Mouse (Mus musculus) granulocyte monocyte progenitor cell, adult 5-6 weeks (primary cell): ENCODE data around the gene Dnah7b. TPM values are rescaled to one million over a fixed set of nuclear protein-coding genes. Genes with fewer than 3 reads are reported as not detected.
"Not testable (repeated sequence)": the region's sequence is repeated elsewhere in the genome, so short reads cannot be mapped to it uniquely, and the experiment has no call there.

ENCODE experiments used
- ATAC-seq: replicated peaks from 2 replicates; pipeline ENCODE4 v1.8.0; 2016; ENCODE audit warnings: mild to moderate bottlenecking, moderate TSS enrichment, inconsistent platforms; ENCODE audit not compliant: poor library complexity, severe bottlenecking
- total RNA-seq, 2 experiments: library from RNA; stranded (forward) in 1 of 2; stranded (reverse) in 1 of 2; fragments of 200-712, 200-1000 nt in 1 of 2; fragments of >200 nt in 1 of 2; fragmentation: Nextera tagmentation in 1 of 2; gene quantifications; 2 replicates each; pipeline ENCODE4 v1.2.3; 2014 to 2017

The Dnah7b gene
- total RNA-seq (2014; fragmentation: Nextera tagmentation) (not detected in 2 replicates), total RNA-seq (2017) (not detected in 2 replicates)

DNA sequence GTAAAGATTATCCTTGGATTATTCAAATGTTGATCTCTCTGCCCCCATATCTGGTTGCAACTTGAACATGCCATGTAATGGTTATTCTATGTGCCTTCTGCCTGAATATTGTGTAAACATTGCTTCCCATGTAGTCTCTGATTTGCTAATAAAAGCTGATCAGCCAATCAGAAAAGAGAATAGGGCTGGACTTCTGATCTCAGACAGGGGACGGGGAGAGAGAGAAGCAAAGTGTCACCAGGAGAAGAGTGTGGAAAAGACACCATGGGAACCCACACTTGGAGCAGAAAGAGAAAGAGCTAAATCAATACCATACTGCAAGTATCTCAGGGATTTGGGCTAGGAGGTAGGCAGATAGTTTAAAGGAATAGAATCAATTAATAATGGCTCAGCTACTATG is at the start of gene Dnah7b:
TSS of gene Dnah7b (plus strand) at position 301 of the 400 bp plus-strand sequence.
- ATAC-seq: no peak

- no peak for ATAC-seq
These were observed 47.6 kb upstream of the Dnah7b start for GRCm38 (mm10) chr1:46018382-46018977.

DNA sequence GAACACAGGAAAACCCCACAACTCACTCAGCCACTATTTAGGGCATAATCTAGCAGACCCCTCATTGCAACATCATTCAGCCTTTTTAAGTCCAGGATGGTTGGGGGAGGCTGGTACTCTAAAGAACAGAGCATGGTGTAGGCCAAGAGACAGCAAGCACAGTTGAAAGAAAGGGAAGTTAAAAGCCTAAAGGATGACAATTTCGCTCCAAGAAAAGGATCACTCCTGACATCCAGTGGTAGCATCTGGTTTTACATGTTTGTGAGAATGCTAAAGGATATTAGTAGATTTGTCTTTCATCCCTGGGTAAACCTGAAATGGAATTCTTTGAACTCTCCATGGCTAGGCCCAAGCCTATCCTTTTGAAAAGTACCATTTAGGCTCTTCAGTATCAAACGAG is 43.9 kb upstream of the Dnah7b start:
- ATAC-seq: peak; percentile 72

DNA sequence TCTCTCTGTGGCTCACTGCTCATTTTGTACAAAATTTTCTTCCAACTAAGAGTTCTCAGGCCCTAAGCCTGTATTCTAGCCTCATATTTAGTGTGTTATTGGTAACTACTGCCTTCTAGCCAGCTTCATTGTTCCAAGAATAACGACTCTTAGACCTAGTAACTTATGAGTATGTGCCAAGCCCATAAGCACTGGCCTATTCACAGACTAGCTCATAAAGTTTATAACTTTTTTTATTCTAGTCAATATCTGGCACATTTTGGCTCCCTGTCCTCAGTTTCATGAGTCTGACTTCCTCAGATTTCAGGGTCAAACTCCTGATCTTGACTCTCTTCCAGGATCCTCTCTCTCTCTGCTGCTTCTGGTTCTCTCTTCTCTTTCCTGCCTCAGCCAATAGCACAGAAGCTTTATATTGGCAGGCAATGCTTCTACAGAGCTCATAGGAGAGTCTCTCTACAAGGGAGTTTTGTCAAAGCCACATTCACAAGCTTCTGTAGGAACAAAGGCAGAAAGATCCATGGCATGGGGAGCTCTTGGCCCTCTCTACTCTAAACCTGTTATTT is 34.0 kb upstream of the Dnah7b start:
- ATAC-seq: no peak

DNA sequence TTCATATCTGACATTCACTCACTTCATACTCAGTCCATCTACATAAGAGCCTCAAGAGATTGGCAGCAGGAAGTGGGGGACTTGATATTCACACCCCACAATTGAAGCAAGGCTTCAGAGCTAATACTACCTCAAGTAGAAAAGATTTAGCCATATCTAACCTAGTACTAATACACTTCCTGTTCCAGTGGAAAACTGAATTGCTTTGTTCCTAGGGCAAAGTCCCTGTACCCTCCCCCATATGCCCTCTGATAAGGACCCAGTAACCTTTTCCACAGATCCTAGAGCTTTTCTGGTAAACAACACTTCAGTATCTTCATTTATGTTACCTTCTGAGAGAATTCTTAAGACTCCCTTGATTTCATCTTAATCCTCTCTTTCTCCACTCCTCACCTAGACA is 17.9 kb upstream of the Dnah7b start:
- ATAC-seq: no peak

DNA sequence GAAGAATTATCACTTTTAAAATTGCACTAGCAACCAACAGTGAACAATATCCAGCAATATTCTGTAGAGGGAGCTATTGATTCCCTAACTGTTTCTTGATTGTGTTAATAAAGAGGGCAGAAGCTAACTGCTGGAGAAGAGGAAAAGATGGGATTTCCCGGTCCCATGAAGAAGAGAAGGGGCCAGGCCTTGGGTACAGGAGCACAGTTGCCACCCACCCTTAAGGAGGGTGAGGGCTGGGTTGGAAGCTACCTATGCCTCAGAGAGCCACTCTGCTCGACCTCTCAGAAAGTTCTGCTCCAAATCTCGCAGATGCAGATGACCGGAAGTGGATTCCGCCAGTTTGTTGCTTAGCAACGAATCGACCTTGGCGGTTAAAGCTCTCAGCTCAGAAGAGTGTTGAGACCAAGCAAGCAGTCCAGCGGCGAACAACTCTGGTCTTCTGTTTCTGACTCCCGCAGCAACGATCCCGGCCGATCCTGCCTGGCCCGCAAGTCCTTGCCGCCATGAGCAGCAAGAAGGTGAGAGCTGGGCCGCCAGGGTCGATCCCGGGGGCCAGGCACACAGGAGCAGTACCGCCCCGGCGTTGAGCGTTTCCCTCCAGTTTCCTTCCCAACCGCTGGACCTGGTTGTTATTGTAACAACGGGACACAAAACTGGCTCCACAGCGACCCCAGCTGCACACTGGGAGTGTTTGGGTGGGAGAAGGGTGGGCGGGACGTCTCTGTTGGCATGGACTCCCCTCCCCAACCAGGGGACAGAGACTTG is 553 bp downstream of the Dnah7b start:
- peak; percentile 78 for ATAC-seq

DNA sequence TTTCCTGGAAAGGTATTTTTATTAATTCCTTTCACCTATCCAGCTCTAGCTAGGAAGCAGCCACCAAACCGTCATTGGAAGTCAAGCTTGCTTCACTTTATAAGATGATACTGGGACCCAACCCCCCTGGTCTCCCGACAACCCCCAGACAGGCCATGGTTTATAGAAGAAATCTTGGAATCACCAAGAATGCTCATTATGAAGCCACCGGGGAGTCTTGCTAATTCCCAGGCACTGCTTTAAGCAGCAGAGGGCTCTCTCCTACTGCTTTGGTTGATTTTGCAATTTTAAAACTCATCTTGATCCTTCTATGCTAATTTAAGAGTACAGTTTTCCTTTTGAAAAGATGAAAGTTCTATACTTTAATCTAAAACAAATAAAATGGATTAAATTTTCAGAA is 2.7 kb downstream of the Dnah7b start:
- not testable (repeated sequence) for ATAC-seq

- no peak; the same call in 1 of the 2 replicates for ATAC-seq
These were observed 11.8 kb downstream of the Dnah7b start for GRCm38 (mm10) chr1:46077891-46078290.

DNA sequence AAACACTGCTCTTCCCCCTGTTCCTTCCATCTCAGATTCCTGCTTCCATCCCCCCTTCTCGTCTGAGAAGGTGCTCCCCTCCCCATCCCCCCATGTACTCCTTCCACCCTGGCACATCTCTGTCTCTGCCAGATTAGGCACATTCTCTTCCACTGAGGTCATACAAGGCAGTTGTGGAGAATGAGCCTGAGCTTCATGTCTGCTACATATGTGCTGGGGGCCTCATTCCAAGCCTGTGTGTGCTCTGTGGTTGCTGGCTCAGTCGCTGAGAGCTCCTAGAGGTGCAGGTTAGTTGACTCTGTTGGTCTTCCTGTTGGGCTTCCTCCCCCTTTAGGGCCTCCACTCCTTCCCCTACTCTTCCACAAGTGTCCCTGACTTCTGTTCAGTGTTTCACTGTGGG is 34.4 kb downstream of the Dnah7b start:
- no peak for ATAC-seq

- not testable (repeated sequence) for ATAC-seq
These were observed 46.5 kb downstream of the Dnah7b start for GRCm38 (mm10) chr1:46112606-46113005.

DNA sequence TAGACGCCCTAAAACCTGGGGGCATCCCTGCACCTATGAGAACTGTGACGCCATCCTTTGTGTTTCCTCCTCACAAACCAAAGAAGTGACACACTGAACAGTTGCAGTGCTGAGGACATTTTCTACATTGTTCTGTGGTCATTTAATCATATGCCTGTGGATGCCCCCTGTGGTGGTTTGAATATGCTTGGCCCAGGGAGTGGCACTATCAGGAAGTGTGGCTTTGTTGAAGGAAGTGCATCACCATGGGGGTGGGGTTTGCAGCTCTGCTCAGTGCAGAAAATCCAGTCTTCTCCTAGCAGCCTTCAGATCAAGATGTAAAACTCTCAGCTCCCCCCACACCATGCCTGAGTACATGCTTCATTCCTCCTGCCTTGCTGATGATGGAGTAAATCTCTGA is 51.1 kb downstream of the Dnah7b start:
- ATAC-seq: not testable (repeated sequence)

- ATAC-seq: no peak
These were observed 61.9 kb downstream of the Dnah7b start for GRCm38 (mm10) chr1:46128058-46128457.

GRCm38 (mm10) chr1:46196835-46197234 is 130.7 kb downstream of the Dnah7b start:
- not testable (repeated sequence) for ATAC-seq

GRCm38 (mm10) chr1:46201169-46201568 is 135.1 kb downstream of the Dnah7b start:
- ATAC-seq: not testable (repeated sequence)

DNA sequence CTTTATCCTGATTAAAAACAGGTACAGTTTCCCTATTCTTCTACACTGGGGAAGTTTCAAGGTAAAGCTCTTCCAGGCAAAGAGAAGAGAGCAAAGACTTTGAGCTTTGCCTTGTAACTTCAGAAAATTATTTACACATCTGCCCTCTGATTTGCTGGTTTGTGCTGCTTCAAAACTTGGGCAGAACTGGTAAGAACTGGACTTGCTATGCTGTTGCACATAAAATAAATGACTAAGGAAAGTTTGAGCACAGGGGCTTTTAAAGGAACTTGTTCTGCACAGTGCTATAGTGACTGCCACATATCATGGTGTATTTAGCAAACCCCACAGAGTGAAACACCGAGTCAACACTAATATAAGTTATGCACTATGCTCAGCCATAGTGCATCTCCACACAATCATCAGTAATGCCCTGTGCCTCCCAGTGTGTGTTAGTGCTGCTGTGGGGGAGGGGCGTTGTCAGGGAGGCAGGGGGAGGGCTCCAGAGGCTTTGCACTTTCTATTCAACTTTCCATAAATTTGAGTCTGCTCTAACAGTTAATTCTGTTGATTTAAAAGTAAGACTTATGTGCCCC is 144.0 kb downstream of the Dnah7b start:
- not testable (repeated sequence) for ATAC-seq

- ATAC-seq: not testable (repeated sequence)
These were observed 156.6 kb downstream of the Dnah7b start for GRCm38 (mm10) chr1:46222704-46223103.

GRCm38 (mm10) chr1:46226136-46226535 is 160.0 kb downstream of the Dnah7b start:
- ATAC-seq: not testable (repeated sequence)

- not testable (repeated sequence) for ATAC-seq
These were observed 202.7 kb downstream of the Dnah7b start for GRCm38 (mm10) chr1:46268841-46269240.

DNA sequence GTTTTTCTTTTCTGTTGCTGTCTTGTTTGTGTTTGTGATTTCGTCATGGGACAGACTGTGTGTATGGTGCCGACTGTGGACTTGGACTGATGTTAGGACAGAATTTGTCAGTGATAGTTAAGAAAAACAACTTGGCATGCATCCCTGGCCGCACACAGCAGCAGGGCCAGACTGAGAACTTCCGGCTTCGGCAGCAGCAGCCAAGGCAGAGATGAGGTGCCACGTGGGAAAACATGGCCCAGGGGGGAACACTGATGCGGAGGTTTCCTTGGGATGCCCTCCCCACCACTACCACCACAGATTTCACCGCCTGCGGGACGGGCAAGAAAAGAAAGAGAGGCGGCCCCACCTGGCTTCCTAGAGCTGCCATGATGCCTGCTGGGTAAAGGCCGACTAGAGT is 205.8 kb downstream of the Dnah7b start:
- ATAC-seq: no peak

- ATAC-seq: not testable (repeated sequence)
These were observed 212.2 kb downstream of the Dnah7b start for GRCm38 (mm10) chr1:46278057-46278910.
